Mouse (Mus musculus): ENCODE data around the gene Cntn4. TPM values are rescaled to one million over a fixed set of nuclear protein-coding genes. Genes with fewer than 3 reads are reported as not detected.
"Not testable (repeated sequence)": the region's sequence is repeated elsewhere in the genome, so short reads cannot be mapped to it uniquely, and the experiment has no call there.

The Cntn4 gene
- total RNA-seq, 1 experiment from 2014 or later, result 0.97 TPM

GRCm38 (mm10) chr6:106332466-106332865, 655.0 kb downstream of the Cntn4 start:
- no peak for DNase-seq

GRCm38 (mm10) chr6:106332933-106333332, 655.5 kb downstream of the Cntn4 start:
- DNase-seq, result no peak

GRCm38 (mm10) chr6:106335066-106335465, 657.6 kb downstream of the Cntn4 start:
- DNase-seq, result no peak

GRCm38 (mm10) chr6:106336805-106337204, 659.3 kb downstream of the Cntn4 start:
- DNase-seq, result no peak

GRCm38 (mm10) chr6:106337829-106338228, 660.4 kb downstream of the Cntn4 start:
- DNase-seq, result no peak

GRCm38 (mm10) chr6:106341114-106341513, 663.7 kb downstream of the Cntn4 start:
- DNase-seq, result no peak

- DNase-seq, result no peak
Observed at GRCm38 (mm10) chr6:106350072-106350471, 672.6 kb downstream of the Cntn4 start.

GRCm38 (mm10) chr6:106351389-106351788, 673.9 kb downstream of the Cntn4 start:
- no peak for DNase-seq

- DNase-seq, result not testable (repeated sequence)
Observed at GRCm38 (mm10) chr6:106358801-106359200, 681.3 kb downstream of the Cntn4 start.

- DNase-seq, result no peak
Observed at GRCm38 (mm10) chr6:106381288-106382025, 704.0 kb downstream of the Cntn4 start.

GRCm38 (mm10) chr6:106387833-106388406, 710.5 kb downstream of the Cntn4 start:
- no peak for DNase-seq

GRCm38 (mm10) chr6:106408014-106408413, 730.6 kb downstream of the Cntn4 start:
- DNase-seq, result no peak

GRCm38 (mm10) chr6:106408634-106409033, 731.2 kb downstream of the Cntn4 start:
- DNase-seq, result no peak

- DNase-seq, result no peak
Observed at GRCm38 (mm10) chr6:106422947-106423346, 745.5 kb downstream of the Cntn4 start.

- no peak for DNase-seq
Observed at GRCm38 (mm10) chr6:106423471-106423870, 746.0 kb downstream of the Cntn4 start.

- DNase-seq, result no peak
Observed at GRCm38 (mm10) chr6:106426615-106427014, 749.2 kb downstream of the Cntn4 start.

GRCm38 (mm10) chr6:106431466-106431865, 754.0 kb downstream of the Cntn4 start:
- DNase-seq, result no peak

GRCm38 (mm10) chr6:106440786-106441185, 763.3 kb downstream of the Cntn4 start:
- no peak for DNase-seq

- DNase-seq, result no peak
Observed at GRCm38 (mm10) chr6:106441246-106441645, 763.8 kb downstream of the Cntn4 start.

- no peak for DNase-seq
Observed at GRCm38 (mm10) chr6:106454131-106454838, 776.8 kb downstream of the Cntn4 start.

- no peak for DNase-seq
Observed at GRCm38 (mm10) chr6:106455616-106456015, 778.2 kb downstream of the Cntn4 start.

GRCm38 (mm10) chr6:106458166-106458565, 780.7 kb downstream of the Cntn4 start:
- no peak for DNase-seq

GRCm38 (mm10) chr6:106462403-106462802, 784.9 kb downstream of the Cntn4 start:
- DNase-seq, result no peak
